Mouse (Mus musculus) stomach, postnatal 0 days (tissue): ENCODE measurements around the gene Egfr.

Experiments used
- CTCF ChIP-seq: IDR thresholded peaks from 2 replicates; pipeline ENCODE4 v1.5.1; 2016; ENCODE audit warnings: antibody characterized with exemption, low read depth, mild to moderate bottlenecking, moderate library complexity
- EP300 ChIP-seq: optimal IDR thresholded peaks from 2 replicates; pipeline ENCODE3; 2016; ENCODE audit warnings: antibody characterized with exemption

- TF ChIP-seq EP300 (no peak), CTCF (no peak)
These were observed 67.4 kb downstream of the Egfr start for GRCm38 (mm10) chr11:16819424-16819823.
